Mouse (Mus musculus) left cerebral cortex, adult 18-20 months (tissue): ENCODE measurements at regions not wholly inside any gene's neighbourhood (a gene's known extent, or its start where the extent isn't known, plus 50 kb on each side); places are given as distances from the start of the nearest gene placed in this dataset.

Experiments
- DNase-seq, 2 experiments: peaks; one replicate each; pipeline ENCODE4 v3.0.0; 2021 to 2022; ENCODE audit warnings: low spot score in 2 of 2, mixed read lengths in 1 of 2

GRCm38 (mm10) chr11:34977861-34978260, 143.2 kb upstream of the Slit3 start:
- no peak for DNase-seq

DNA sequence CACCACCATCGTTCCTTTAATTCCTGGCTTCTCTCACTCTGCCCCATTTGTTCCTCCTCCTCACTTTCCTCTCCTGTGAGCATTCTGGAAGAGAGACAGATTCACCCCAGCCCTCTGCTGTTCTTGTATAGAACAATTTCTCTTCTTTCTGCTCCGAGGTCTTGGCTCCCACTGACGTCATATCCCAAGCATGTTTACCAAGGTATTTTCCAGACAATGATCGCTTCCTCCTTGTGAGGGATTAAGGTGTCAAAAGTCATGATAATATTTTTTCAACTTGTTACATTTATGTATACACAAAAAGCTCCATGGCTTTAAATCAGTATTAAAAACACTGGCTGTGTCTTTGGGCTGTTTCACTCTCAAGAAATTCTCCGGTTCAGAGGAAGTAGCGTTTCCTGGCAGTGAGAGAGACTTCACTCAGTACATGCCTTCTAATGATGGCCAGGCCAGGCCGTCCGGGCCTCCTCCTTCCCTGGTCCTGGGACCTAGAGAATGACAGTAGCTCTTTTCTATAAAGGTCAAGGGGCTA, 142.4 kb upstream of the Spdl1 start:
- DNase-seq = no peak

DNA sequence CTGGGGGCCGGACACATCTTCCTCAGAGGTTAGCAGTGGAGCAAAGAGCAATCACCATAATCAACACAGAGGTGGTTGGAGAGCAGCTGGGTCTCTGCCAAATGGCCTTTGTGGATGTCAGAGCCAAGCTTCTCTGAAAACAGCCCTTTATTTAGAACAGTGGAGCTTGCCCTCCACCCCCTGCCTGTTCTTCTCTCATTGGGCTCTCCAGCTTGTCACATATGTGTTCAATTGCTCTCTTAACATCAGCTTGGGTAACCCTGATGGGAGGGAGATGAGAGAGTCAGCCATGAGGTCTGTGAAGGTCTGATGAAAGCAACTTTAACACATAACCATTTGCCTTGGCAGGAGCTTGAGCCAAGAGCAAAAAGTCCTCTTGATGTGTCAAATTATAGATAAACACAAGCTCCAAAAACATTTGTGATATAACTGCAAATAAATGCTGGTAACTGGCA, 140.1 kb upstream of the Spdl1 start:
- no peak for DNase-seq

GRCm38 (mm10) chr11:34973012-34973411, 139.6 kb upstream of the Spdl1 start:
- DNase-seq = no peak

- DNase-seq = no peak
Measured at GRCm38 (mm10) chr11:34959291-34959690, 125.8 kb upstream of the Spdl1 start.

GRCm38 (mm10) chr11:34941486-34942456, 108.3 kb upstream of the Spdl1 start:
- no peak for DNase-seq

GRCm38 (mm10) chr11:34940151-34940550, 106.7 kb upstream of the Spdl1 start:
- no peak for DNase-seq

GRCm38 (mm10) chr11:34939002-34939401, 105.6 kb upstream of the Spdl1 start:
- DNase-seq = peak; percentile 25 to 46

GRCm38 (mm10) chr11:34932191-34932590, 98.8 kb upstream of the Spdl1 start:
- no peak for DNase-seq

DNA sequence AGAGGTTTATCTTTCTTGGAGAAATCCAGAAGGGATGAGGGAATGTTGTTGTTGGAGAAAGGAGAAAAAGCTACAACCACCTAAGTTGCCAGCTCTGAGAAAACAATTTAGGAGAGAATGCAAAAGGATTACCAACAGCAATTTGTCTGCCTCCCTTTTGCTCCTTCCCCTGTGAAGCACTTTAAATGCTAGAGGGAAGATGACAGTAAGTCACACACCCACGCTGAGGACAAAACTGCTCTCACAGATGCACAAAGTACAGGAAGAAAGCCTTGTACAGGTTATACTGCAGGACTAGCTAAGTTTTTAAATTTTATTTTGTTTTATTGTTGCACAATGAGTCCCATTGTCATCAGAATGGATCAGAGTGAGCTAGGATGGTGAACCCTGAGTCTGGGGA, 83.7 kb upstream of the Spdl1 start:
- DNase-seq = no peak

DNA sequence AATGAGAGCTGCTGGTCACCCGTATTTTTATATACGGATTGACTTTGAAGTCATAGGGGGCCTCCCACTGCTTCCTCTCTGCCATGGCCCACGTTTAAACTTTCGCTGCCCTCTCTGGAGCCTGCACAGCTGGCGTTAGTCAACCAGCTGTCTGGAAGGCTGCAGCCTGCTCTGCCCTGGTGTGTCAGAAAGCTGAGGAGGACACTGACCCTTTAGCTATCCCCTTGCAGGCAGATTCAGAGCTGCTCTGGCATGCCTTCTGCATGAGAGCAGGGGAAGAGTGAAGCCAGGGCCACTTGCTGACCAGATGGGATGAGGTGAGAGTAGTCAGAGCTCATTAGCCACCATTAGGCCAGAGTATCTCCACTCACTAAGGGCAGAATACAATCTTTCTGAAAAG, 76.4 kb upstream of the Spdl1 start:
- no peak for DNase-seq

DNA sequence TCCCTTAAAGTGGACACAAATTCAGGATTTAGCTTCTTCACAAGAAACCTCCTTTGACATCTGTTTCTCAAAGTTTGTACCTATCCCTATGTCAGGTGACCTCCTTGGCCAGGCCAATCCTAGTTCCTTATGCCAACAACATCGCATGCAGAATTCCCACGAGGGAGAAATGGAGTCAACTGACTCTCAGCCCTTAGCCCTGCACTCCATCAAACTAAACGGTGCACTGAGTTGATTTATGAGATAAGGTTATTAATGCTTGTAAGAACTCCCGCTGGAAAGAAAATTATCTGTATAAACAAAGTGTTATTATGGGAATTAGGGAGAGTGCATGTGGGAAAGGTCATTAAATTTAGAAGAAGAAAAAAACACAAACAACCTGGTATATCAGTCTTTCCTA, 70.8 kb upstream of the Spdl1 start:
- DNase-seq = no peak

GRCm38 (mm10) chr11:34899400-34899799, 66.0 kb upstream of the Spdl1 start:
- no peak for DNase-seq

GRCm38 (mm10) chr11:34895624-34896023, 62.2 kb upstream of the Spdl1 start:
- no peak for DNase-seq

GRCm38 (mm10) chr11:34888374-34889136, 55.1 kb upstream of the Spdl1 start:
- no peak for DNase-seq

DNA sequence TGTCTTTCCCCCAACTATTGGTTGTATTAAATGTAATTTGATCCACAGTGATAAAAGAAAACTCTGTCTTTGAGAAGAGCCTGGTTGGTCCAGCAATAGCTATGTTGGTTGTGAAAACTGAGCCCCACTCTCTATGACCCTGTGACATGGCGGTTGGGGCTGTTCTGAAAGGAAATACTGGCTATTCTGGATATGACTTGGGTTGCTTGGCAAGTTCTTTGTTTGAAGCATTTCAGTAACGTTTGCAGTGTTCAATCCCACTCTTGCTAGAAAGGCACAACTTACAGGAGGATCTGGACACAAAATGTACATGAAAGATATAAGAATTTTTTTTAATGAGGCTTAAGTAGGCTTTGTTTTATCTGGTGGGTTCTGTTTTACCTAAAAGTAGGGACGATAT, 54.1 kb upstream of the Spdl1 start:
- no peak for DNase-seq
